Mouse (Mus musculus) CH12.LX (cell line): ENCODE data around the gene Tspan9. TPM values are rescaled to one million over a fixed set of nuclear protein-coding genes. Genes with fewer than 3 reads are reported as not detected.

Experiments used
- DNase-seq: peaks from one replicate; pipeline ENCODE4 v3.0.0-alpha.2; 2013; ENCODE audit errors: extremely low read depth
- H3K27ac ChIP-seq: 2 replicates; pipeline ENCODE4 v1.5.1; 2012; ENCODE audit warnings: low read depth, mild to moderate bottlenecking, control low read depth, moderate library complexity; ENCODE audit not compliant: insufficient read depth
- H3K27me3 ChIP-seq: replicated peaks from 2 replicates; pipeline ENCODE3; 2012; ENCODE audit warnings: inconsistent platforms
- H3K36me3 ChIP-seq, 2 experiments: replicated peaks in 1 of 2; 2 replicates each; pipeline versions ENCODE3 to v1.6.1; 2012; ENCODE audit warnings: inconsistent platforms in 1 of 2, low read length in 1 of 2, mild to moderate bottlenecking in 1 of 2, mixed read lengths in 1 of 2, moderate library complexity in 1 of 2; ENCODE audit not compliant: control insufficient read depth in 1 of 2, insufficient read depth in 1 of 2
- H3K4me1 ChIP-seq, 2 experiments: 2 replicates each; pipeline ENCODE4 v1.6.1; 2012; ENCODE audit warnings: inconsistent platforms in 1 of 2, moderate library complexity in 1 of 2; ENCODE audit not compliant: insufficient read depth in 2 of 2, control insufficient read depth in 1 of 2
- H3K4me2 ChIP-seq: 2 replicates; pipeline ENCODE4 v1.6.1; 2012; ENCODE audit warnings: low read depth, mild to moderate bottlenecking, control low read depth; ENCODE audit not compliant: poor library complexity, insufficient read depth, severe bottlenecking
- H3K4me3 ChIP-seq, 3 experiments: fragments of 150-350 bp in 1 of 3; sonication (generic) in 1 of 3; replicated peaks in 1 of 3; 2 replicates each; pipeline versions ENCODE3 to v1.5.1; 2011 to 2012; ENCODE audit warnings: low read depth in 2 of 3, low read length in 2 of 3, mild to moderate bottlenecking in 2 of 3, moderate library complexity in 2 of 3, control low read depth in 1 of 3, improper control_type of control experiment in 1 of 3, inconsistent platforms in 1 of 3, mixed read lengths in 1 of 3; ENCODE audit not compliant: poor library complexity in 1 of 3
- H3K79me2 ChIP-seq: replicated peaks from 2 replicates; pipeline ENCODE4 v1.6.1; 2012; ENCODE audit warnings: mild to moderate bottlenecking, moderate library complexity; ENCODE audit not compliant: control insufficient read depth, poor library complexity, insufficient read depth, severe bottlenecking; ENCODE audit errors: extremely low read depth
- H3K9ac ChIP-seq: 2 replicates; pipeline ENCODE4 v1.6.1; 2012; ENCODE audit warnings: low read depth, mild to moderate bottlenecking, control low read depth, moderate library complexity; ENCODE audit not compliant: insufficient read depth
- H3K9me3 ChIP-seq: replicated peaks from 2 replicates; pipeline ENCODE3; 2012; ENCODE audit warnings: low read length, inconsistent platforms, mixed read lengths
- CHD2 ChIP-seq: IDR thresholded peaks from 2 replicates; pipeline ENCODE4 v1.6.1; 2011; ENCODE audit warnings: low read length, improper control_type of control experiment
- ELF1 ChIP-seq: IDR thresholded peaks from 2 replicates; pipeline ENCODE4 v1.6.1; 2014; ENCODE audit warnings: low read depth, mild to moderate bottlenecking, inconsistent platforms, low read length, improper control_type of control experiment
- ETS1 ChIP-seq: conservative IDR thresholded peaks from 2 replicates; pipeline ENCODE4 v1.6.1; 2012; ENCODE audit warnings: low read depth, mild to moderate bottlenecking, inconsistent platforms, low read length, improper control_type of control experiment, moderate library complexity
- GABPA ChIP-seq: IDR thresholded peaks from 2 replicates; pipeline ENCODE4 v1.6.1; 2012; ENCODE audit warnings: low read depth, low read length, improper control_type of control experiment, inconsistent platforms; ENCODE audit not compliant: insufficient replicate concordance
- IRF4 ChIP-seq: IDR thresholded peaks from 2 replicates; pipeline ENCODE4 v1.6.1; 2014; ENCODE audit warnings: low read depth, mild to moderate bottlenecking, inconsistent platforms, low read length, improper control_type of control experiment
- JUN ChIP-seq: IDR thresholded peaks from 2 replicates; pipeline ENCODE4 v1.6.1; 2011; ENCODE audit warnings: low read depth, mild to moderate bottlenecking, low read length, improper control_type of control experiment, moderate library complexity; ENCODE audit not compliant: insufficient read depth
- MAZ ChIP-seq: IDR thresholded peaks from 2 replicates; pipeline ENCODE4 v1.6.1; 2012; ENCODE audit warnings: low read depth, mild to moderate bottlenecking, inconsistent platforms, low read length, improper control_type of control experiment, moderate library complexity
- MEF2A ChIP-seq: IDR thresholded peaks from 2 replicates; pipeline ENCODE4 v1.6.1; 2014; ENCODE audit warnings: low read depth, mild to moderate bottlenecking, inconsistent platforms, low read length, improper control_type of control experiment, borderline replicate concordance
- MXI1 ChIP-seq: IDR thresholded peaks from 2 replicates; pipeline ENCODE4 v1.6.1; 2011; ENCODE audit warnings: mild to moderate bottlenecking, low read depth, low read length, improper control_type of control experiment
- MYC ChIP-seq: IDR thresholded peaks from 2 replicates; pipeline ENCODE4 v1.6.1; 2011; ENCODE audit warnings: low read depth, mild to moderate bottlenecking, improper control_type of control experiment, low read length
- NRF1 ChIP-seq: IDR thresholded peaks from 2 replicates; pipeline ENCODE4 v1.6.1; 2014; ENCODE audit warnings: low read depth, mild to moderate bottlenecking, inconsistent platforms, low read length, improper control_type of control experiment, moderate library complexity
- POLR2A ChIP-seq: IDR thresholded peaks from 2 replicates; pipeline ENCODE4 v1.6.1; 2011; ENCODE audit warnings: low read depth, mild to moderate bottlenecking, improper control_type of control experiment, low read length
- POLR2AphosphoS2 ChIP-seq: IDR thresholded peaks from 2 replicates; pipeline ENCODE4 v1.6.1; 2011; ENCODE audit warnings: low read depth, low read length, improper control_type of control experiment
- RAD21 ChIP-seq: IDR thresholded peaks from 2 replicates; pipeline ENCODE4 v1.6.1; 2011; ENCODE audit warnings: low read depth, mild to moderate bottlenecking, low read length, improper control_type of control experiment, moderate library complexity
- RCOR1 ChIP-seq: conservative IDR thresholded peaks from 2 replicates; pipeline ENCODE4 v1.6.1; 2012; ENCODE audit warnings: low read depth, mild to moderate bottlenecking, inconsistent platforms, low read length, improper control_type of control experiment
- SMC3 ChIP-seq: IDR thresholded peaks from 2 replicates; pipeline ENCODE4 v1.6.1; 2011; ENCODE audit warnings: low read depth, low read length, improper control_type of control experiment
- TBP ChIP-seq: conservative IDR thresholded peaks from 2 replicates; pipeline ENCODE4 v1.6.1; 2011; ENCODE audit warnings: low read depth, low read length, improper control_type of control experiment
- USF2 ChIP-seq: conservative IDR thresholded peaks from 2 replicates; pipeline ENCODE4 v1.6.1; 2011; ENCODE audit warnings: low read depth, low read length, improper control_type of control experiment
- ZKSCAN1 ChIP-seq: IDR thresholded peaks from 2 replicates; pipeline ENCODE4 v1.6.1; 2012; ENCODE audit warnings: low read depth, inconsistent platforms, low read length, improper control_type of control experiment, borderline replicate concordance
- ZMIZ1 ChIP-seq: IDR thresholded peaks from 2 replicates; pipeline ENCODE4 v1.6.1; 2012; ENCODE audit warnings: low read depth, mild to moderate bottlenecking, inconsistent platforms, low read length, improper control_type of control experiment
- dilution Hi-C: fragments of 300-500 bp; cut with MboI; formaldehyde crosslinking; loops from 2 replicates; pipeline ENCODE4 v1.14.3; 2020; ENCODE audit warnings: low sequenced_read_pairs; ENCODE audit not compliant: extremely low pct_unique_long_range_greater_than_20kb, extremely low pct_ligation_motif_present
- in situ Hi-C: fragments of 300-500 bp; cut with MboI; formaldehyde crosslinking; loops from 3 replicates; pipeline ENCODE4 v1.14.3; 2019; ENCODE audit warnings: low sequenced_read_pairs, low pct_ligation_motif_present, low pct_unique_long_range_greater_than_20kb, mixed read lengths
- polyA plus RNA-seq: library from polyadenylated mRNA; unstranded; fragments of >175 nt; gene quantifications from 2 replicates; pipeline ENCODE4 v1.2.1, GENCODE M21; 2012; ENCODE audit warnings: low read depth; ENCODE audit not compliant: insufficient read length
- total RNA-seq, 2 experiments: library from RNA; depleted of rRNA; stranded (reverse); fragments of 300-350 nt in 1 of 2; fragments of >200 nt in 1 of 2; gene quantifications; 2 replicates each; pipeline ENCODE4 v1.2.3; 2012 to 2014

Tspan9 gene
- total and polyA plus RNA-seq, 3 experiments: 0.40 to 0.98 (median 0.71) TPM

GRCm38 (mm10) chr6:128121691-128122090 lies 21.7 kb downstream of the Tspan9 start:
- dilution Hi-C loops: no loop called here
- Histone ChIP-seq H3K4me2 (no peak overlapping the region), H3K36me3 (no peaks in the 10 kb centered on the region), H3K27me3 (peaks cover 89% of the 10 kb centered on the region), H3K4me1 (peaks cover 0 to 3% of the 10 kb centered on the region in 2 experiments; a peak in 1 of 4 replicates), H3K9me3 (peaks cover 6% of the 10 kb centered on the region), H3K4me3 (no peak overlapping the region), H3K9ac (no peak overlapping the region), H3K27ac (no peak overlapping the region), H3K79me2 (no peaks in the 10 kb centered on the region)
- DNase-seq: no peak
- in situ Hi-C loops: no loop called here
- TF ChIP-seq ETS1 (no peak), RAD21 (no peak), JUN (no peak), ZMIZ1 (no peak), SMC3 (no peak), USF2 (no peak), POLR2A (no peak), MEF2A (no peak)

- no peak for DNase-seq
- H3K4me1 ChIP-seq: peaks cover 0 to 3% of the 10 kb centered on the region in 2 experiments; a peak in 1 of 4 replicates
- H3K36me3 ChIP-seq: no peaks in the 10 kb centered on the region
- no peak overlapping the region for H3K9ac ChIP-seq
- dilution Hi-C loops (no loop called here), in situ Hi-C loops (no loop called here)
- peaks cover 6% of the 10 kb centered on the region for H3K9me3 ChIP-seq
- TF ChIP-seq NRF1: no peak
- no peak overlapping the region for H3K4me2 ChIP-seq
- H3K27me3 ChIP-seq: peaks cover 86% of the 10 kb centered on the region
- H3K27ac ChIP-seq: no peak overlapping the region
- no peaks in the 10 kb centered on the region for H3K79me2 ChIP-seq
- H3K4me3 ChIP-seq: no peak overlapping the region
Observed at GRCm38 (mm10) chr6:128120806-128121205, 22.6 kb downstream of the Tspan9 start.

- peaks cover 6% of the 10 kb centered on the region for H3K9me3 ChIP-seq
Observed at GRCm38 (mm10) chr6:128118670-128119230, 24.6 kb downstream of the Tspan9 start.

More at GRCm38 (mm10) chr6:128118670-128119230, 24.6 kb downstream of the Tspan9 start:
- H3K4me2 ChIP-seq: no peak overlapping the region
- dilution Hi-C loops (no loop called here), in situ Hi-C loops (no loop called here)
- no peak overlapping the region for H3K9ac ChIP-seq
- H3K27ac ChIP-seq: no peak overlapping the region
- no peak overlapping the region for H3K4me3 ChIP-seq
- H3K27me3 ChIP-seq: peaks cover 82% of the 10 kb centered on the region
- H3K4me1 ChIP-seq: peaks cover 0 to 5% of the 10 kb centered on the region in 2 experiments; a peak in 1 of 4 replicates
- no peak for DNase-seq
- TF ChIP-seq IRF4 (no peak), MYC (no peak), USF2 (no peak), RCOR1 (no peak), TBP (no peak), ZKSCAN1 (no peak), NRF1 (no peak), MXI1 (no peak), ZMIZ1 (no peak), POLR2AphosphoS2 (no peak), JUN (no peak), RAD21 (no peak), ELF1 (no peak), CHD2 (no peak), GABPA (no peak), MAZ (no peak)
- no peaks in the 10 kb centered on the region for H3K79me2 ChIP-seq
- H3K36me3 ChIP-seq: no peaks in the 10 kb centered on the region
